Mouse (Mus musculus): ENCODE measurements around the gene Serpinh1. TPM values are rescaled to one million over a fixed set of nuclear protein-coding genes. Genes with fewer than 3 reads are reported as not detected.

Gene Serpinh1
- polyA plus RNA-seq (2015; fragmentation: Nextera tagmentation; extraction: Ambion mirVana), result 235 and 259 TPM in 2 replicates

- peak; percentile 25; the same call in 1 of the 2 replicates for ATAC-seq (replicated peaks)
- Histone ChIP-seq H3K36me3 (replicated peaks) (no peaks in the 10 kb centered on the region), H3K4me1 (peaks cover 62% of the 10 kb centered on the region), H3K27me3 (replicated peaks) (no peaks in the 10 kb centered on the region), H3K9me3 (no peaks in the 10 kb centered on the region), H3K4me2 (peak within 1 kb of the TSS; percentile 49), H3K9ac (peak within 1 kb of the TSS; percentile 26), H3K27ac (peak within 1 kb of the TSS; percentile 72), H3K4me3 (peak within 1 kb of the TSS; percentile 32)
- WGBS, result 3% methylated on average over 35 of the region's 35 CpGs
Observed at GRCm38 (mm10) chr7:99352526-99353400, at the start of gene Serpinh1. Gene Serpinh1 (minus strand): TSS chr7:99353239.

GRCm38 (mm10) chr7:99402477-99402876, 49.4 kb upstream of the Serpinh1 start:
- ATAC-seq (replicated peaks), result no peak
- Histone ChIP-seq H3K9ac (no peak overlapping the region), H3K4me2 (no peak overlapping the region), H3K9me3 (no peaks in the 10 kb centered on the region), H3K27ac (no peak overlapping the region), H3K4me3 (no peak overlapping the region), H3K36me3 (replicated peaks) (peaks cover 8% of the 10 kb centered on the region; the same call in 1 of the 2 replicates), H3K4me1 (no peaks in the 10 kb centered on the region), H3K27me3 (replicated peaks) (no peaks in the 10 kb centered on the region)
- 82% methylated on average over 6 of the region's 6 CpGs for WGBS

GRCm38 (mm10) chr7:99401373-99401772, 48.3 kb upstream of the Serpinh1 start:
- H3K9me3 ChIP-seq, result no peaks in the 10 kb centered on the region
- WGBS, result 81% methylated on average over 8 of the region's 8 CpGs
- H3K27ac ChIP-seq, result no peak overlapping the region
- peaks cover 8% of the 10 kb centered on the region; the same call in 1 of the 2 replicates for H3K36me3 ChIP-seq (replicated peaks)
- ATAC-seq (replicated peaks), result no peak
- no peak overlapping the region for H3K4me3 ChIP-seq
- peaks cover 4% of the 10 kb centered on the region; the same call in 1 of the 2 replicates for H3K4me1 ChIP-seq
- no peaks in the 10 kb centered on the region for H3K27me3 ChIP-seq (replicated peaks)
- H3K4me2 ChIP-seq, result no peak overlapping the region
- H3K9ac ChIP-seq, result no peak overlapping the region

- 71% methylated on average over 11 of the region's 11 CpGs for WGBS
- H3K9me3 ChIP-seq, result no peaks in the 10 kb centered on the region
- no peak overlapping the region for H3K4me2 ChIP-seq
- H3K9ac ChIP-seq, result no peak overlapping the region
- no peak for ATAC-seq (replicated peaks)
- H3K27ac ChIP-seq, result no peak overlapping the region
- 0 out of 2 replicates have a peak, but pooled peaks cover 3% of the 10 kb centered on the region for H3K36me3 ChIP-seq (replicated peaks)
- H3K4me3 ChIP-seq, result no peak overlapping the region
- H3K27me3 ChIP-seq (replicated peaks), result no peaks in the 10 kb centered on the region
- peaks cover 9% of the 10 kb centered on the region; the same call in 1 of the 2 replicates for H3K4me1 ChIP-seq
Observed at GRCm38 (mm10) chr7:99396994-99397659, 44.1 kb upstream of the Serpinh1 start.

GRCm38 (mm10) chr7:99395908-99396616, 43.0 kb upstream of the Serpinh1 start:
- peaks cover 9% of the 10 kb centered on the region; the same call in 1 of the 2 replicates for H3K4me1 ChIP-seq
- no peak overlapping the region for H3K4me2 ChIP-seq
- H3K36me3 ChIP-seq (replicated peaks), result 0 out of 2 replicates have a peak, but pooled peaks cover 3% of the 10 kb centered on the region
- no peak overlapping the region for H3K9ac ChIP-seq
- no peak overlapping the region for H3K27ac ChIP-seq
- 57% methylated on average over 11 of the region's 11 CpGs for WGBS
- H3K4me3 ChIP-seq, result no peak overlapping the region
- no peak; the same call in 1 of the 2 replicates for ATAC-seq (replicated peaks)
- no peaks in the 10 kb centered on the region for H3K27me3 ChIP-seq (replicated peaks)
- no peaks in the 10 kb centered on the region for H3K9me3 ChIP-seq

- Histone ChIP-seq H3K9ac (no peak overlapping the region), H3K4me1 (peaks cover 9% of the 10 kb centered on the region; the same call in 1 of the 2 replicates), H3K27ac (no peak overlapping the region), H3K4me2 (no peak overlapping the region), H3K36me3 (replicated peaks) (0 out of 2 replicates have a peak, but pooled peaks cover 3% of the 10 kb centered on the region), H3K4me3 (no peak overlapping the region), H3K27me3 (replicated peaks) (no peaks in the 10 kb centered on the region), H3K9me3 (no peaks in the 10 kb centered on the region)
- WGBS, result 71% methylated on average over 4 of the region's 4 CpGs
- no peak for ATAC-seq (replicated peaks)
Observed at GRCm38 (mm10) chr7:99395385-99395784, 42.3 kb upstream of the Serpinh1 start.

GRCm38 (mm10) chr7:99393711-99394325, 40.8 kb upstream of the Serpinh1 start:
- 83% methylated on average over 13 of the region's 13 CpGs for WGBS

GRCm38 (mm10) chr7:99392696-99393095, 39.7 kb upstream of the Serpinh1 start:
- peaks cover 11% of the 10 kb centered on the region; the same call in 1 of the 2 replicates for H3K4me1 ChIP-seq
- H3K4me3 ChIP-seq, result no peak overlapping the region
- H3K4me2 ChIP-seq, result no peak overlapping the region
- H3K27ac ChIP-seq, result no peak overlapping the region
- H3K27me3 ChIP-seq (replicated peaks), result no peaks in the 10 kb centered on the region
- 81% methylated on average over 2 of the region's 2 CpGs for WGBS
- H3K36me3 ChIP-seq (replicated peaks), result no peaks in the 10 kb centered on the region
- H3K9ac ChIP-seq, result no peak overlapping the region
- no peaks in the 10 kb centered on the region for H3K9me3 ChIP-seq
- no peak for ATAC-seq (replicated peaks)

More at GRCm38 (mm10) chr7:99393711-99394325, 40.8 kb upstream of the Serpinh1 start:
- Histone ChIP-seq H3K27ac (no peak overlapping the region), H3K4me3 (no peak overlapping the region), H3K9me3 (no peaks in the 10 kb centered on the region), H3K4me1 (peaks cover 9% of the 10 kb centered on the region; the same call in 1 of the 2 replicates), H3K9ac (no peak overlapping the region), H3K27me3 (replicated peaks) (no peaks in the 10 kb centered on the region), H3K36me3 (replicated peaks) (no peaks in the 10 kb centered on the region), H3K4me2 (no peak overlapping the region)
- no peak for ATAC-seq (replicated peaks)

GRCm38 (mm10) chr7:99390559-99390958, 37.5 kb upstream of the Serpinh1 start:
- Histone ChIP-seq H3K27ac (no peak overlapping the region), H3K4me1 (peaks cover 15% of the 10 kb centered on the region), H3K9ac (no peak overlapping the region), H3K27me3 (replicated peaks) (no peaks in the 10 kb centered on the region), H3K9me3 (no peaks in the 10 kb centered on the region), H3K4me2 (no peak overlapping the region), H3K36me3 (replicated peaks) (no peaks in the 10 kb centered on the region; the same call in 1 of the 2 replicates), H3K4me3 (no peak overlapping the region)
- ATAC-seq (replicated peaks), result no peak
- 26% methylated on average over 4 of the region's 4 CpGs for WGBS

GRCm38 (mm10) chr7:99387356-99387755, 34.3 kb upstream of the Serpinh1 start:
- ATAC-seq (replicated peaks), result no peak
- no peak overlapping the region for H3K9ac ChIP-seq
- peaks cover 46% of the 10 kb centered on the region for H3K4me1 ChIP-seq
- no peaks in the 10 kb centered on the region; the same call in 1 of the 2 replicates for H3K36me3 ChIP-seq (replicated peaks)
- WGBS, result 92% methylated on average over 5 of the region's 5 CpGs
- H3K27me3 ChIP-seq (replicated peaks), result no peaks in the 10 kb centered on the region
- H3K27ac ChIP-seq, result no peak overlapping the region
- no peak overlapping the region for H3K4me2 ChIP-seq
- no peak overlapping the region for H3K4me3 ChIP-seq
- no peaks in the 10 kb centered on the region for H3K9me3 ChIP-seq

- WGBS, result 92% methylated on average over 4 of the region's 4 CpGs
- Histone ChIP-seq H3K36me3 (replicated peaks) (no peaks in the 10 kb centered on the region; the same call in 1 of the 2 replicates), H3K9ac (no peak overlapping the region), H3K4me1 (peaks cover 48% of the 10 kb centered on the region), H3K9me3 (no peaks in the 10 kb centered on the region), H3K27ac (no peak overlapping the region), H3K4me2 (no peak overlapping the region), H3K27me3 (replicated peaks) (no peaks in the 10 kb centered on the region), H3K4me3 (no peak overlapping the region)
- no peak for ATAC-seq (replicated peaks)
Observed at GRCm38 (mm10) chr7:99386811-99387210, 33.8 kb upstream of the Serpinh1 start.
